Mouse (Mus musculus): ENCODE measurements around the gene Gys1.

DNA sequence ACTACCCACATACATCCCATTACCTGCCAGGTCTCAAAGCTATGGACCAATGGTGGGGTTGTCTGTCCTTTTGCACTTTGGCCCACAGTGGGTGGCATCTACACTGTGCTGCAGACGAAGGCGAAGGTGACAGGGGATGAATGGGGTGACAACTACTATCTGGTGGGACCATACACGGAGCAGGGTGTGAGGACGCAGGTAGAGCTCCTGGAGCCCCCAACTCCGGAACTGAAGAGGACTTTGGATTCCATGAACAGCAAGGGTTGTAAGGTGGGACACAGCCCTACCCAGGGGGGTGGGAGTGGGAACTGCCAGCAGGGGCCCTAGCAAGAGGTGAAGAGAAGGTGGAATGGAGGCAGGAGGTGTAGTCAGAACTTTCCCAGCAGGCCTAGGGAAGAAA lies 1.8 kb downstream of the Gys1 start:
- TF ChIP-seq GATA1 (IDR thresholded peaks at IDR 0.05; ENCODE audit: low read length) = no peak
- TF ChIP-seq TAL1 (IDR thresholded peaks at IDR 0.05; ENCODE audit: low read length) = no peak

Data from erythroblast, embryonic 14.5 days (primary cell).